Mouse (Mus musculus): Measurements from ENCODE around the gene Golga2. TPM values are rescaled to one million over a fixed set of nuclear protein-coding genes. Genes with fewer than 3 reads are reported as not detected.

Golga2 gene
- total and polyA plus RNA-seq, 3 experiments: 15.4 to 27.1 (median 23.0) TPM

- Histone ChIP-seq H3K9ac (ENCODE audit: insufficient read depth, low read depth) (no peak overlapping the region), H3K4me2 (ENCODE audit: insufficient read depth, low read depth, poor library complexity, severe bottlenecking) (no peak overlapping the region), H3K79me2 (replicated peaks; ENCODE audit: control insufficient read depth, extremely low read depth, insufficient read depth, poor library complexity, severe bottlenecking) (peaks cover 10% of the 10 kb centered on the region), H3K4me1 (ENCODE audit: control insufficient read depth in 1 of 2, insufficient read depth in 2 of 2) (peaks cover 0 to 14% of the 10 kb centered on the region in 2 experiments; a peak in 2 of 4 replicates), H3K27me3 (replicated peaks) (no peaks in the 10 kb centered on the region), H3K36me3 (replicated peaks in 1 of 2; ENCODE audit: control insufficient read depth in 1 of 2, insufficient read depth in 1 of 2, low read length in 1 of 2) (peaks cover 65 to 66% of the 10 kb centered on the region in 2 experiments), H3K4me3 (replicated peaks in 1 of 3; ENCODE audit: low read depth in 2 of 3, low read length in 2 of 3, poor library complexity in 1 of 3) (no peak overlapping the region), H3K27ac (ENCODE audit: insufficient read depth, low read depth) (no peak overlapping the region), H3K9me3 (replicated peaks; ENCODE audit: low read length) (no peaks in the 10 kb centered on the region)
- no peak for DNase-seq (ENCODE audit: extremely low read depth)
- dilution Hi-C loops (cut with MboI; ENCODE audit: extremely low pct_ligation_motif_present, extremely low pct_unique_long_range_greater_than_20kb, low sequenced_read_pairs) (no loop called here), in situ Hi-C loops (cut with MboI; ENCODE audit: low pct_ligation_motif_present, low pct_unique_long_range_greater_than_20kb, low sequenced_read_pairs) (no loop called here)
- TF ChIP-seq RAD21 (IDR thresholded peaks at IDR 0.05; ENCODE audit: low read depth, low read length): no peak
- no peak for TF ChIP-seq ETS1 (conservative IDR thresholded peaks at IDR 0.05; ENCODE audit: low read depth, low read length)
- TF ChIP-seq ZMIZ1 (IDR thresholded peaks at IDR 0.05; ENCODE audit: low read depth, low read length): no peak
- no peak for TF ChIP-seq MAZ (IDR thresholded peaks at IDR 0.05; ENCODE audit: low read depth, low read length)
- no peak for TF ChIP-seq MAFK (IDR thresholded peaks at IDR 0.05; ENCODE audit: insufficient replicate concordance, low read length)
- no peak for TF ChIP-seq RCOR1 (conservative IDR thresholded peaks at IDR 0.05; ENCODE audit: low read depth, low read length)
- TF ChIP-seq SMC3 (IDR thresholded peaks at IDR 0.05; ENCODE audit: low read depth, low read length): no peak
- TF ChIP-seq KAT2A (IDR thresholded peaks at IDR 0.05; ENCODE audit: insufficient replicate concordance, low read length): no peak
- TF ChIP-seq HCFC1 (IDR thresholded peaks at IDR 0.05; ENCODE audit: low read depth, low read length): no peak
- no peak for TF ChIP-seq IRF4 (IDR thresholded peaks at IDR 0.05; ENCODE audit: low read depth, low read length)
- TF ChIP-seq POLR2A (IDR thresholded peaks at IDR 0.05; ENCODE audit: low read depth, low read length): no peak
- TF ChIP-seq POLR2AphosphoS2 (IDR thresholded peaks at IDR 0.05; ENCODE audit: low read depth, low read length): no peak
- TF ChIP-seq NELFE (IDR thresholded peaks at IDR 0.05; ENCODE audit: low read depth, low read length): no peak
- TF ChIP-seq MYC (IDR thresholded peaks at IDR 0.05; ENCODE audit: low read depth, low read length): no peak
- no peak for TF ChIP-seq SIN3A (IDR thresholded peaks at IDR 0.05; ENCODE audit: low read length)
- TF ChIP-seq GABPA (IDR thresholded peaks at IDR 0.05; ENCODE audit: insufficient replicate concordance, low read depth, low read length): no peak
- no peak for TF ChIP-seq CHD2 (IDR thresholded peaks at IDR 0.05; ENCODE audit: low read length)
Measured at GRCm38 (mm10) chr2:32256273-32256672, 30.9 kb upstream of the Golga2 start.

- Histone ChIP-seq H3K4me3 (replicated peaks in 1 of 3; ENCODE audit: low read depth in 2 of 3, low read length in 2 of 3, poor library complexity in 1 of 3) (peak overlapping the region; percentile 58 to 91 (median 87)), H3K27me3 (replicated peaks) (no peaks in the 10 kb centered on the region), H3K4me1 (ENCODE audit: control insufficient read depth in 1 of 2, insufficient read depth in 2 of 2) (peaks cover 0 to 14% of the 10 kb centered on the region in 2 experiments; a peak in 2 of 4 replicates), H3K27ac (ENCODE audit: insufficient read depth, low read depth) (no peak overlapping the region), H3K4me2 (ENCODE audit: insufficient read depth, low read depth, poor library complexity, severe bottlenecking) (peak overlapping the region; percentile 78), H3K9ac (ENCODE audit: insufficient read depth, low read depth) (peak overlapping the region; percentile 76), H3K79me2 (replicated peaks; ENCODE audit: control insufficient read depth, extremely low read depth, insufficient read depth, poor library complexity, severe bottlenecking) (peaks cover 10% of the 10 kb centered on the region), H3K9me3 (replicated peaks; ENCODE audit: low read length) (no peaks in the 10 kb centered on the region), H3K36me3 (replicated peaks in 1 of 2; ENCODE audit: control insufficient read depth in 1 of 2, insufficient read depth in 1 of 2, low read length in 1 of 2) (peaks cover 39 to 40% of the 10 kb centered on the region in 2 experiments)
- no peak for DNase-seq (ENCODE audit: extremely low read depth)
- TF ChIP-seq ZNF384 (IDR thresholded peaks at IDR 0.05; ENCODE audit: low read depth, low read length): no peak
- TF ChIP-seq ELF1 (IDR thresholded peaks at IDR 0.05; ENCODE audit: low read depth, low read length): no peak
- TF ChIP-seq RCOR1 (conservative IDR thresholded peaks at IDR 0.05; ENCODE audit: low read depth, low read length): no peak
- dilution Hi-C loops (cut with MboI; ENCODE audit: extremely low pct_ligation_motif_present, extremely low pct_unique_long_range_greater_than_20kb, low sequenced_read_pairs) (no loop called here), in situ Hi-C loops (cut with MboI; ENCODE audit: low pct_ligation_motif_present, low pct_unique_long_range_greater_than_20kb, low sequenced_read_pairs) (no loop called here)
Measured at GRCm38 (mm10) chr2:32258887-32259533, 28.2 kb upstream of the Golga2 start.
